Mouse (Mus musculus): Measurements from ENCODE around the gene Ptpn22. TPM values are rescaled to one million over a fixed set of nuclear protein-coding genes. Genes with fewer than 3 reads are reported as not detected.

The Ptpn22 gene
- polyA plus RNA-seq, 1 experiment from 2014 or later, result 0.68 TPM

GRCm38 (mm10) chr3:103868008-103868407 is 8.4 kb downstream of the Ptpn22 start:
- WGBS, result 83% methylated on average over 4 of the region's 4 CpGs
- no peak for ATAC-seq (replicated peaks; ENCODE audit: low FRiP score)

GRCm38 (mm10) chr3:103872663-103873098 is 13.1 kb downstream of the Ptpn22 start:
- H3K4me3 ChIP-seq (ENCODE audit: low read depth, low read length), result no peak overlapping the region
- no peak overlapping the region for H3K9ac ChIP-seq (ENCODE audit: low read length)
- 77% methylated on average over 3 of the region's 3 CpGs for WGBS
- H3K4me1 ChIP-seq (replicated peaks; ENCODE audit: control insufficient read depth, insufficient read depth, low read length), result no peaks in the 10 kb centered on the region
- H3K27me3 ChIP-seq (ENCODE audit: control insufficient read depth, insufficient read depth, low read length), result no peaks in the 10 kb centered on the region
- no peak overlapping the region for H3K4me2 ChIP-seq (ENCODE audit: low read depth, low read length, severe bottlenecking)
- no peak for ATAC-seq (replicated peaks; ENCODE audit: low FRiP score)
- H3K27ac ChIP-seq (ENCODE audit: low read depth, low read length), result no peak overlapping the region
- H3K36me3 ChIP-seq (ENCODE audit: control insufficient read depth, insufficient read depth, low read length), result no peaks in the 10 kb centered on the region
- no peaks in the 10 kb centered on the region for H3K9me3 ChIP-seq (ENCODE audit: control insufficient read depth, low read length)
- no peak for DNase-seq (ENCODE audit: low spot score)

More at GRCm38 (mm10) chr3:103868008-103868407, 8.4 kb downstream of the Ptpn22 start:
- Histone ChIP-seq H3K36me3 (ENCODE audit: control insufficient read depth, insufficient read depth, low read length) (no peaks in the 10 kb centered on the region), H3K27ac (ENCODE audit: low read depth, low read length) (no peak overlapping the region), H3K4me2 (ENCODE audit: low read depth, low read length, severe bottlenecking) (no peak overlapping the region), H3K27me3 (ENCODE audit: control insufficient read depth, insufficient read depth, low read length) (no peaks in the 10 kb centered on the region), H3K9me3 (ENCODE audit: control insufficient read depth, low read length) (no peaks in the 10 kb centered on the region), H3K9ac (ENCODE audit: low read length) (no peak overlapping the region), H3K4me3 (ENCODE audit: low read depth, low read length) (no peak overlapping the region), H3K4me1 (replicated peaks; ENCODE audit: control insufficient read depth, insufficient read depth, low read length) (no peaks in the 10 kb centered on the region)
- no peak for DNase-seq (ENCODE audit: low spot score)

GRCm38 (mm10) chr3:103874329-103874728 is 14.7 kb downstream of the Ptpn22 start:
- Histone ChIP-seq H3K9me3 (ENCODE audit: control insufficient read depth, low read length) (no peaks in the 10 kb centered on the region), H3K4me3 (ENCODE audit: low read depth, low read length) (no peak overlapping the region), H3K36me3 (ENCODE audit: control insufficient read depth, insufficient read depth, low read length) (no peaks in the 10 kb centered on the region), H3K9ac (ENCODE audit: low read length) (no peak overlapping the region), H3K27ac (ENCODE audit: low read depth, low read length) (no peak overlapping the region), H3K27me3 (ENCODE audit: control insufficient read depth, insufficient read depth, low read length) (no peaks in the 10 kb centered on the region), H3K4me1 (replicated peaks; ENCODE audit: control insufficient read depth, insufficient read depth, low read length) (no peaks in the 10 kb centered on the region), H3K4me2 (ENCODE audit: low read depth, low read length, severe bottlenecking) (no peak overlapping the region)
- 75% methylated on average over 7 of the region's 7 CpGs for WGBS
- no peak for DNase-seq (ENCODE audit: low spot score)
- ATAC-seq (replicated peaks; ENCODE audit: low FRiP score), result no peak

GRCm38 (mm10) chr3:103885946-103886345 is 26.4 kb downstream of the Ptpn22 start:
- ATAC-seq (replicated peaks; ENCODE audit: low FRiP score) (no peak), DNase-seq (ENCODE audit: low spot score) (no peak)
- Histone ChIP-seq H3K4me3 (ENCODE audit: low read depth, low read length) (no peak overlapping the region), H3K9ac (ENCODE audit: low read length) (no peak overlapping the region), H3K36me3 (ENCODE audit: control insufficient read depth, insufficient read depth, low read length) (no peaks in the 10 kb centered on the region), H3K27ac (ENCODE audit: low read depth, low read length) (no peak overlapping the region), H3K4me2 (ENCODE audit: low read depth, low read length, severe bottlenecking) (no peak overlapping the region), H3K27me3 (ENCODE audit: control insufficient read depth, insufficient read depth, low read length) (no peaks in the 10 kb centered on the region), H3K9me3 (ENCODE audit: control insufficient read depth, low read length) (no peaks in the 10 kb centered on the region), H3K4me1 (replicated peaks; ENCODE audit: control insufficient read depth, insufficient read depth, low read length) (no peaks in the 10 kb centered on the region)
- WGBS, result 84% methylated on average over 11 of the region's 11 CpGs

GRCm38 (mm10) chr3:103887581-103887980 is 28.0 kb downstream of the Ptpn22 start:
- DNase-seq (ENCODE audit: low spot score) (no peak), ATAC-seq (replicated peaks; ENCODE audit: low FRiP score) (no peak)
- Histone ChIP-seq H3K4me2 (ENCODE audit: low read depth, low read length, severe bottlenecking) (no peak overlapping the region), H3K9ac (ENCODE audit: low read length) (no peak overlapping the region), H3K27me3 (ENCODE audit: control insufficient read depth, insufficient read depth, low read length) (no peaks in the 10 kb centered on the region), H3K9me3 (ENCODE audit: control insufficient read depth, low read length) (no peaks in the 10 kb centered on the region), H3K27ac (ENCODE audit: low read depth, low read length) (no peak overlapping the region), H3K4me1 (replicated peaks; ENCODE audit: control insufficient read depth, insufficient read depth, low read length) (no peaks in the 10 kb centered on the region), H3K4me3 (ENCODE audit: low read depth, low read length) (no peak overlapping the region), H3K36me3 (ENCODE audit: control insufficient read depth, insufficient read depth, low read length) (no peaks in the 10 kb centered on the region)
- WGBS, result 41% methylated on average over 3 of the region's 3 CpGs

- DNase-seq (ENCODE audit: low spot score), result no peak
- 94% methylated on average over 3 of the region's 3 CpGs for WGBS
- no peak for ATAC-seq (replicated peaks; ENCODE audit: low FRiP score)
These were observed 33.8 kb downstream of the Ptpn22 start for GRCm38 (mm10) chr3:103893374-103893773.

GRCm38 (mm10) chr3:103904705-103905104 is 45.1 kb downstream of the Ptpn22 start:
- H3K36me3 ChIP-seq (ENCODE audit: control insufficient read depth, insufficient read depth, low read length), result no peaks in the 10 kb centered on the region
- no peaks in the 10 kb centered on the region for H3K4me1 ChIP-seq (replicated peaks; ENCODE audit: control insufficient read depth, insufficient read depth, low read length)
- H3K27ac ChIP-seq (ENCODE audit: low read depth, low read length), result no peak overlapping the region
- H3K9me3 ChIP-seq (ENCODE audit: control insufficient read depth, low read length), result no peaks in the 10 kb centered on the region
- no peaks in the 10 kb centered on the region for H3K27me3 ChIP-seq (ENCODE audit: control insufficient read depth, insufficient read depth, low read length)
- ATAC-seq (replicated peaks; ENCODE audit: low FRiP score), result no peak
- H3K9ac ChIP-seq (ENCODE audit: low read length), result no peak overlapping the region
- no peak overlapping the region for H3K4me2 ChIP-seq (ENCODE audit: low read depth, low read length, severe bottlenecking)
- no peak for DNase-seq (ENCODE audit: low spot score)
- WGBS, result 94% methylated on average over 1 of the region's 1 CpGs
- H3K4me3 ChIP-seq (ENCODE audit: low read depth, low read length), result no peak overlapping the region

More at GRCm38 (mm10) chr3:103893374-103893773, 33.8 kb downstream of the Ptpn22 start:
- Histone ChIP-seq H3K4me3 (ENCODE audit: low read depth, low read length) (no peak overlapping the region), H3K27ac (ENCODE audit: low read depth, low read length) (no peak overlapping the region), H3K9me3 (ENCODE audit: control insufficient read depth, low read length) (no peaks in the 10 kb centered on the region), H3K9ac (ENCODE audit: low read length) (no peak overlapping the region), H3K4me1 (replicated peaks; ENCODE audit: control insufficient read depth, insufficient read depth, low read length) (no peaks in the 10 kb centered on the region), H3K4me2 (ENCODE audit: low read depth, low read length, severe bottlenecking) (no peak overlapping the region), H3K27me3 (ENCODE audit: control insufficient read depth, insufficient read depth, low read length) (no peaks in the 10 kb centered on the region), H3K36me3 (ENCODE audit: control insufficient read depth, insufficient read depth, low read length) (no peaks in the 10 kb centered on the region)

- no peaks in the 10 kb centered on the region for H3K36me3 ChIP-seq (ENCODE audit: control insufficient read depth, insufficient read depth, low read length)
- no peak overlapping the region for H3K9ac ChIP-seq (ENCODE audit: low read length)
- WGBS, result 78% methylated on average over 5 of the region's 5 CpGs
- DNase-seq (ENCODE audit: low spot score) (no peak), ATAC-seq (replicated peaks; ENCODE audit: low FRiP score) (no peak)
- no peak overlapping the region for H3K4me2 ChIP-seq (ENCODE audit: low read depth, low read length, severe bottlenecking)
- H3K27me3 ChIP-seq (ENCODE audit: control insufficient read depth, insufficient read depth, low read length), result no peaks in the 10 kb centered on the region
- H3K4me3 ChIP-seq (ENCODE audit: low read depth, low read length), result no peak overlapping the region
- no peak overlapping the region for H3K27ac ChIP-seq (ENCODE audit: low read depth, low read length)
- no peaks in the 10 kb centered on the region for H3K9me3 ChIP-seq (ENCODE audit: control insufficient read depth, low read length)
- no peaks in the 10 kb centered on the region for H3K4me1 ChIP-seq (replicated peaks; ENCODE audit: control insufficient read depth, insufficient read depth, low read length)
These were observed 47.9 kb downstream of the Ptpn22 start for GRCm38 (mm10) chr3:103907335-103908030.

- no peaks in the 10 kb centered on the region for H3K36me3 ChIP-seq (ENCODE audit: control insufficient read depth, insufficient read depth, low read length)
- ATAC-seq (replicated peaks; ENCODE audit: low FRiP score), result no peak
- DNase-seq (ENCODE audit: low spot score), result no peak
- H3K27ac ChIP-seq (ENCODE audit: low read depth, low read length), result no peak overlapping the region
- 77% methylated on average over 2 of the region's 2 CpGs for WGBS
- H3K9ac ChIP-seq (ENCODE audit: low read length), result no peak overlapping the region
- H3K4me2 ChIP-seq (ENCODE audit: low read depth, low read length, severe bottlenecking), result no peak overlapping the region
- H3K4me3 ChIP-seq (ENCODE audit: low read depth, low read length), result no peak overlapping the region
- no peaks in the 10 kb centered on the region for H3K4me1 ChIP-seq (replicated peaks; ENCODE audit: control insufficient read depth, insufficient read depth, low read length)
- H3K27me3 ChIP-seq (ENCODE audit: control insufficient read depth, insufficient read depth, low read length), result no peaks in the 10 kb centered on the region
- no peaks in the 10 kb centered on the region for H3K9me3 ChIP-seq (ENCODE audit: control insufficient read depth, low read length)
These were observed 49.2 kb downstream of the Ptpn22 start for GRCm38 (mm10) chr3:103908781-103909180.

Measured in forebrain, embryonic 11.5 days (tissue).